Mouse (Mus musculus) frontal cortex, postnatal 36 days (tissue): ENCODE results near the gene Arl14ep.
"Not testable (repeated sequence)": the region's sequence is repeated elsewhere in the genome, so short reads cannot be mapped to it uniquely, and the experiment has no call there.

Experiments
- DNase-seq, 2 experiments: peaks; one replicate each; pipeline ENCODE4 v3.0.0; 2022; ENCODE audit warnings: low spot score in 2 of 2

Gene Arl14ep

DNA sequence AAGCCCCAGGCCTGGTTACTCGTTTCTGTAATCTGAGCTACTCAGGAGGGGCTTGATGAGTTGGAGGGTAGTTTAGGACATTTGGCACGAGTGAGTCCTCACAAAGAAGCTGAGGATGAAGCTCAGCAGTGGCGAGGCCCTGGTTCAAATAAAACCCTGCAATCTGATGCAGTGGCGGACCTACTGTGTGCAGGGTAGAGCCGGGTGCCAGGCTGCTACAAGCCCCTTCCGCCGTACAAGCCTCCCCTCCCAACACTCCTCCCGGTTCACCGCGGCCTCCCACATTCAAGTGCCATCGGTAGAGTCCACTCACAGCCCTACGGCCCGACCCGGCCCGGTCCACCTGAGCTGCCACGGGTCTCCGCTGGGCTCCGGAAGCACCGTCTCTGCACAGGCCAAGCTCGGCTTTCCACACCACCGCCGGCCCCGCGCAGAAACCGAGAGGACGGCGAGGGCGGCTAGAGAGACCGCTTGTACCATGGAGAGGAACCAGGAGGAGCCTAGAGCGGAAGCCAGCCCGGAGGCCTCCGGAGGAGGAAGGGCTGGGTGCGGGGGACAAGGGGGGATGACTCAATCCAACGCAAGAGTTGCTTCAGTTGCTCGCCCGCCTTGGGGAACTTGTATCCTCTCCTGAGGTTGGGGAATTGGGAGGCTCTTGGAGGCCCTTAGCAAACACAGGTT lies at the start of gene Arl14ep:
TSS of gene Arl14ep (minus strand) at position 466 of the 681 bp plus-strand sequence.
- DNase-seq: peak; percentile 85 to 89

DNA sequence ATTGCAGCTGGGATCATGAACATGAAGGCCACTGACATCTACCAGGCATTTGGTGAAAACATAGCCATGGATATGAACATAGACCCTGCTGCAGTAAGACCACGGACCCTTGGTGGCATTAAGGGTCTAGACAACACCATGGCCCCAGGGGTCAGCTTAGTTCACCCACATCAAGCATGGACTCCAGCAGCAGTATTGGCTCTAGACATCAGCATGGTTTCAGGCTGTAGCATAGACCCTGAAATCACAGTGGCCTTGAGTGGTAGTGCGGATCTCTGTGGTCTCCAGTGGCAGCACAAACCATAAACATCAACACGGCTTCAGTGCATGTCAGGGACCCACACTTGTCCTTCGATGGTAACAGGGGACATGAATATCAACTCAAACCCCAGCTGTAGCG lies 48.5 kb upstream of the Arl14ep start:
- no peak for DNase-seq

DNA sequence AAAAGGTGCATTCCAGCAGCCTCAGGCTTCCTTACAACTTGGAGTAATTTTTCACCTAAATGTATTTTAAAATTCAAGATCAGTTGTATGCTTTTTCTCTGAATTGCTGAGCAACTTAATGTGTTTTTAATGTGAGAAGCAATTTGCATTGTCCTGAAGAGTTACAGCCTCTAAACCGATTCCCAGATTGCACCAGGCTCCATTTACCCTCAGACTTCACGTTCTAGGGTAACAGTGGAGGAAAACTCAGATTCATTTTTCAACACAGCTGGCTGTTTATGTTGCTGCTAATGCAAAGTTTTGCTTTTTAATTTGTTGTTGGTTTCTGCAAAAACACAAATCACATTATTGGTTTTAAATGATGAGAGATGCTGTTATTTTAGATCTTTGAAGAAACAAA lies 45.1 kb upstream of the Arl14ep start:
- no peak for DNase-seq

DNA sequence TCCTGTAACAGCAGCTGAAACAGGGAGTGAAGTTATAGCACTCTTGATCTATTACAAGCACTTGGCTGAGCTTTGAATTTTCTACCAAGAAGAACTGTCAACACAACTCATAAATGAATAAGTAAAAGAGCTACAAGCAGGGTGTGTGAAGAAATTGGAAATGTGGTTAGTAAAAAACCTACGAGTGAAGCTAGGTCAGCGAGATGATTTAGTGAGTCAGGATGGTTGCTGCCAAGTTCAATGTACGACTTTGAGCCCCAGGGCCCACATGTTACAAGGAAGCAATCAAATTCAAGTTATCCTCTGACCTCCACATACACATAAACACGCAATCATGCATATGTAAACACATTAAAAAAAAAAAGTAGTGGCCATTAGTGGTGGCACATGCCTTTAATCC lies 38.9 kb upstream of the Arl14ep start:
- no peak for DNase-seq

DNA sequence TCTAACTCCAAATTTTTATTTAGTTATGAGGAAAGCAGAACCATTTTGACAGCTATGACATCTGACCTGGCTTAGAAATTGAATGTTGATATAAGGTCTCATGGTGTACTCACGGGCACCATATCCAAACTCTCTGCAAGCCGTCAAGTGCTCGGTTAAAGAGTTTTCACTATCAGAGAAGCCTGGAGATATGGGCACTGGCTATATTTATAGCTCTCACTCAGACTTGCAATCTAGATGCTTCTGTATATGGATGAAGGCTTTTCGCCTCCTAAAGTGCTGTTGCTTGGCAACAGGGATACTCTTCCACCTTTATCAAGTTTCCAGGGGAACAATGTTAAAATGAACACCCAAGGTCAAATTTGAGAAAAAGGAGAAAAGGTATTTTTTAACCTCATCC lies 38.1 kb upstream of the Arl14ep start:
- no peak for DNase-seq

DNA sequence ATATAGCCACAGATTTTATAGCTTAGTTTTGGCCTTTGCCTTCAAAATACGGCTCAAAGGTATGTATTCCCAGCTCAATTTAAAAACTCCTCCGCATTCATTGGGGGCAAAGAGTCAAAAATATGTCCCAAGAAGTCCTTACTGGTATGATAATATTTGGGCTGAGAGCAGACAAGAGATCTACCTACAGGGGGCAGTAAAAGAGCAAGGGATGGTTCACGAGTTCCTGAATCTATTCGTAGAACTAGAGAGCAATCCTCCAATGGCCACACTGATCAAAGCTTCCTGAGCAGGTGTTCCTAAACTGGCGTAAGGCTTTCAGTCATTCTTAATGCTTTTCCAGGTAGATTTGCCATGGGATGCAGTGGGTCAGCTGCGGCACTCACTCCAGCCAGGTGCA lies 35.9 kb upstream of the Arl14ep start:
- peak; percentile 2 to 22 for DNase-seq

DNA sequence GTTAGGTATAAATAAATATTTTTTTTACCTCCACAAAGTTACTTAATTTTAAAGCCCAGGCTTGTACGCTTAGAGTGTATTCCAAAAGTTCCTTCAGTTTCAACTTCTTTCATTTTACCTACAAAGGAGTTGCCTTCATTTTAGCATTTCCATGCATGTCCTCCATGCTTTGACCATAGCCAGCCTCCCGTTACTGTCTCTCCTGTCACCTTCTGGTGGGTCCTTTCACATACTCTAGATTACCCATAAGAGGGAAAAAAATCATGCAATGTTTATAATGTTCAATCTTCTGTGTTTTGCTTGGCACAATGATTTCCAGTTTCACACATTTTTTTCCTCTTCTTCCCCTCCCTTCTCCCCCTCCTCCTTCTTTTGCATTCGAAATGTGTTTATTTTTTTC lies 32.2 kb upstream of the Arl14ep start:
- DNase-seq: no peak

DNA sequence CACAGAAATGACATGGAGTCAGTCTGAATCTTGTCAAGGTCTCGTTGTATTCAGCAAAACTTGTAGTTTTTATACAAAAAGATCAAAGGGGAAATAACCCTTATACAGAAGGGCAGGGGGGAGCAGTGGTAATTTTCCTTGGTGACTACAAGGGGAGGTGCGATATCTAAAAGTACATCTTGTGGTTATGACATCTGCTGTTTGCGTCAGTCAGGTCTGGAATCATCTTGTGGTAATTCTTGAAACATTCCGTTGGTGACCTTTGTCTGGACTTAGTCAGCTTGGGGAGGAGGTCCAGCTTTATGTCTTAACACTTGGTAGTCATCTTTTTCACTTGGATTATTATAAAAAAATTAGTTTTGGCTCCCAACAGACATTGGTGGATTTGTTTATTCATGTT lies 31.7 kb upstream of the Arl14ep start:
- not testable (repeated sequence) for DNase-seq

DNA sequence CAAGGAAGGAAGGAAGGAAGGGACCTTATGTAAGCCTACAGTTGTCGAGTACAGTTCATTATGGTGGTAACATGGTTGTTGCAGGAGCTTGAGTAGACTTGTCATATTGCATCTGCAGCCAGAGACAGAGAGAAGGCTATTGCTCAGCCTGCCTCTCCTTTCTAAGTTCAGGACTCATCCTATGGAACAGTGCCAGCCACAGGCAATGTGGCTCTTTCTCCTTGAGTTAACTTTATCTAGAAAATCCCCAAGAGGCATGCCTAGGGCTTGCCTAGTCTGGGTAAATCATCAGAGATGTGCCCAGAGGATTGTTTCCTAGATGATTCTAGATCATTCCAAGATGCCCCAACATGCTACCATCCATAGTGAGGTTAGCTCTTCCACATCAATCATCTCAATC lies 17.0 kb upstream of the Arl14ep start:
- no peak for DNase-seq

DNA sequence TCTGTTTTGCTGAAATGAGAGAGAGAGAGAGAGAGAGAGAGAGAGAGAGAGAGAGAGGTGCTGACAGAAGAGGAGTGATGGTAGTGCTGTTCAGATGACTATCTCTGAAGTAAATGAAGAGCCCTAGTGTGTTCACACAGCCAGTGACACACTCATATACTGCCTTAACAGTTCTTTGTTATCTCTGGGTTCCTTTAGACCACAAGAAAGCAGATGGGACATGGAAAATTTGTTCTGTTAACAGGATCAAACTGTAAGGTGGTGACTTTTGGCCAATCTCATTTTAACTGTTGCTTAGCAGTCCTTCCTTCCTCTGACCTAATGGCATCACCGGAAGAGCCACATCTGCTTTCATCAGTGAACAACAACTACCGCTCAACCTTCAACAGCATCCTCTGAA lies 10.7 kb upstream of the Arl14ep start:
- DNase-seq: no peak

DNA sequence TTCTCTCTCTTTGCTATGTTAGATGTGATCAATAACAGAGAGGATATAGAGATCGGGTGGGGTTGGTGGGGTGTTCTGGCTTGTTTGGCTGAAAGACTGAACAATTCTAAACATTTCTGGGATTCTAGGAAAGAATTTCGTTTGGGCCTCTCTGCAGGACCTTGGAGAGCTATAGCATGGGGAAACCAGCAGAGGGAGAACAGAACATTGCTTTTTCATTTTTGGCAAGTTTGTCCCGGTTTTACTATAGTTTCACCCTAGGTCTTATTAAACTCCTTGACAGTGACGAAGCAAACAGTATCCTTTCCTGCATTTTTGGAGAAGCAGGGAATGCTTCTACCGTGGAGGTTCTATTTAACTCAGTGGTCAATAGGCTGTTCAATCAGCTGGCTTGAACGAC lies 8.3 kb upstream of the Arl14ep start:
- peak in 1 of 2 experiments; percentile 24 for DNase-seq

DNA sequence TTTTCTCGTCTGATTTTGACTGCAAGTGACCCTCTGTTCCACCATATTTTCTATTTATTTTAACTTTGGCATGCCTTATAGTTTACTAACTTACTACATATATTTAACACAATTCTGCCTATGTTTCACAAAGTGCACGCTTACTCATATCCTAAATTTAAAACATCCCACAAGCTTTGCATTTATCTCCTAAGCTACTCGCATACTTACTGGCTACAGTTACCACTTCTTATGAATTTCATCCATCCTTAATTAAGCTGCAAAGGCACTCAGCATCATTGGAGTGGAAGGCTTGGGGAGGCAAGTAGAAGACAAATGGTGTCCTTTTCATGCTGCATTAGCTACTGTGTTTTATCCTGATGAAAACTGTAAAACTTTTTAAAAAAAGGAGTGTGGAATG lies 2.2 kb upstream of the Arl14ep start:
- no peak for DNase-seq

DNA sequence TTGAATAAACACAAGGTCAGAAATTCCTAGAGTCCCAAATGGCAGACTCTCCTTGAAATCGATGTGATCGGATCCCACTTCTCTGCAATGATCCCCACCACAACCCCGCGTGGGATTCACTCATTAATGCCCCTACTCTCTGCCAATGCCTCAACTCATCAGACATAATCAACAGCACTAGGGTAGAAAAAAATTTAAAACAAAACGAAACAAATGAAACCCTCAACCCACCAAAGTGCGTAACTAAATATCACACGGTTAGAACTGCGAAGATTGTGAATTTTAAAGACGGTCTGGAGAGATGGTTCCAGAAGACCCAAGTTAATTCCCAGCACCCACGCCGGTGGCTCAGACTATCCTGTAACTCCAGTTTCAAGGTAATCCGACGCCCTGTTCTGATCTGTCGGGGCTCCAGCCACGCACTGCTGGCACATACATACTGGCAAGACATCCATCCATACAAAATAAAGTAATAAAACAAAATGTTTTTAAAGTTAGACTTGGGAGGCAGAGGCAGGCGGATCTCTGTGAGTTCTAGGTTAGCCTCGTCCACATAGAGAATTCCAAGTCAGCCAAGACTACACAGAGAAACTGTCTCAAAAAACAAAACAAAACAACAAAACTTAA lies 779 bp downstream of the Arl14ep start:
- DNase-seq: no peak

DNA sequence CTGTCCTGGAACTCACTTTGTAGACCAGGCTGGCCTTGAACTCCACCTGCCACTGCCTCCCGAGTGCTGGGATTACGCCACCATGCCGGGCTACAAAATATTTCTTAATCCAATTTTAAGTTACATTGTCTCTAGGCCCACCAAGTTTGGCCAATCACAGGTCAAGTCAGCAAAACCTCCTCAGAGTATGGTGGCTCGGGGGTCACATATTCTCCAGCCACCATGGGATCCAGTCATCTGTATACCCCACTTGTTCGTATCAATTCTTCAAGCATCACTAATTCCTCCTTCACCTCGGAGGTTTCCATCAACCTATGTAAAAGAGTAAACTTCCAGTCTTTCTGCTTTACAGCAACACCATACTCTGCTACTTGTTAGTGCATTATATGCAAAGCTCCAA lies 1.4 kb downstream of the Arl14ep start:
- no peak for DNase-seq

DNA sequence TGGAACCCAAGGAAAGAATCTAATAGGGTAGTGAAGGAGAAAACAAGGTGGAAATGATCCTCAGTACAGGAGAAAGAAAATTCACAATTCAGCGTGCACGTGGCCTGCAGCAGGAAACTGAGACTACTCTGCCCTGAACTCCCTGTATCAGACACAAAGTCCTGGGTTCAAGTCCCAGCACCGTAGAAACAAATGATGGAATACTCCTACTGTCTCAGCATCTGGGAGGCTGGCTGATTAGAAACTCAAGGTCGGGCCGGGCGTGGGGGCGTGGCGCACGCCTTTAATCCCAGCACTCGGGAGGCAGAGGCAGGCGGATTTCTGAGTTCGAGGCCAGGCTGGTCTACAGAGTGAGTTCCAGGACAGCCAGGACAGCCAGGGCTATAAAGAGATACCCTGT lies 3.3 kb downstream of the Arl14ep start:
- no peak for DNase-seq

DNA sequence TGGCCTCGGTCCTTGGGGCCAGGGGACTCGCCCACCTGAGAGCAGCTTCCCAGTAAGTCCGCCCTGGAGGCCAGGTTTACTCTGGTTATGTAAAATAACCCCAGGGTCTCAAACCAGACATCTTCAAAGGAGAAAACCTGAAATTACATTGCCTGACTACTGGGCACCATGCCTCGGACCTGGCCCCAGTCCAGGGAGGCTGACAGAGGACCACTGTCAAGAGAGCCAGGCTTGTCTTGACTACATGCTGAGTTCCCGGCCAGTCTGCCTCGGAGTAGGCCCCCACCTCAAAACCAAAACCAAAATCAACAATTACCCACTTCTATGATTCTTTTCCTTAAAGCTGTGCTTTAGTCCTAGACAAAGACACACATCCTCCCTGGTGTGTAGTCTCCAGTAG lies 5.9 kb downstream of the Arl14ep start:
- DNase-seq: no peak

DNA sequence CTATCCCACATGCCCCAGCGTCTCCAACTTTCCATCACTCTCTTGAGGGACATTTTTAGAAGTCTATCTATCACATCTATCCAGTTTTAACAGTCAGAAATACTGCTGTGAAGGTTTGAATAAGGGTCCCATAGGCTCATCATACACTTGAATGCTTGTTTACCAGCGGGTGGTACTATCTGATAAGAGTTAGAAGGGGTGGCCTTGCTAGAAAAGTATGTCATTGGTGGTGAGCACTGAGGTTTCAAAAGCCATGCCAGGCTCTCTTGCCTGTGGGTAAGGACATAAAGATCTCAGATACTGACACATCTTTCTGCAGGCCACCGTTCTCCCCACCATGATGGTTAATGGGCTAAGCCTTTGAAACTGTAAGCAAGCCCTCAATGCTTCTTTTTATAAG lies 10.7 kb downstream of the Arl14ep start:
- DNase-seq: no peak

DNA sequence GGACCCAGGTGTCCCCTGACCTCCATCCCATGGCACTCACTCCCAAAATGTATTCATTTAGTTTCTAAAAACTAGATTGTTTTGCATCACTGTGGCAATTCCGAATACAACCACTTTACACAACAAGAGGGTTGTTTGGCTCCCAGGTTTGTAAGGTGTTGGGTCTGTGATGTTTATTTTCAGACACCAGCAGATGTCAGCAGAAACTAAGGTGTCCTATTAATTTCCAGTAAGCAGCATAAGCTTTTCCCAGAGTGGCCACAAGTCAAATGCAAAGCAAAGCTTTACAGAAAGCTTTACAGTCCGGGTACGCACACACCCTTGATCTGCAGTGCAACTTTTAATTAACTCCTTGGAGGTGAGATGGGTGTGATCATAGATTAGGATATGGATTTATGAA lies 12.6 kb downstream of the Arl14ep start:
- DNase-seq: no peak

DNA sequence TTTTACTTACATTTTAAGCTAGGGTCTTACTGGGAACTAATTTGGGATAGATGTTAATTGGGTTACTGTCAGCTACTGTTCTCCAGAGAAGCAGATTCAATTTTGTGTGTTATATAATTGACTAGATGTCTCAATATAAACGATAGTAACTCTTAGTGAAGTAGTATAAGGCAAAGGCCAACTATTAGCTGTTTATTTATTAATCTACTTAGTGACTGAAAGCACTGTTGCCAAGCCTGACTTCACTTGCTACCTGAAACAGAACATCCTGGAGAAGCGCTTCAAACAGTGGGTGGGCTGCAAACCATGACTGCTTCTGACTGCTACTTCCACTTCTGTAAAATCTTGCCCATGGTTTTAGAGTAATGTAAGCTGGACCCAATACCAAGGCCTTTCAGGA lies 13.2 kb downstream of the Arl14ep start:
- no peak for DNase-seq

DNA sequence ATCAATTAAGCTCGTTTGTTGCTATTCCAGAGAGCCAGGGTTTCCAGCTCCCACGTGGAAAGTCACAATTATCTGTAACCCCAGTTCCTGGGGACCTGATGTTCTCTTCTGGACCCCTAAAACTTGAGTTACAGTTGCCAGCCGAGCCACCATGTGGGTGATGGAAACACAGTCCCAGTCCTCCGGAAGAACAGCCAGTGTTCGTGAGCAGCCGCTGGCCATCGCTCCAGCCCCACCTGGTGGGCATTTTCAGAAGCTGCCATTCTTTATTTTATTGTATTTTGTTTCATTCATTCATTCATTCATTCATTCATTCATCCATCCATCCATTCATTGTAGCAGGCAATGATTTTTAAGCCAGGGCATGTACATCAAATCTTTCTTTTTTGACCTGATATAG lies 14.0 kb downstream of the Arl14ep start:
- DNase-seq: no peak

DNA sequence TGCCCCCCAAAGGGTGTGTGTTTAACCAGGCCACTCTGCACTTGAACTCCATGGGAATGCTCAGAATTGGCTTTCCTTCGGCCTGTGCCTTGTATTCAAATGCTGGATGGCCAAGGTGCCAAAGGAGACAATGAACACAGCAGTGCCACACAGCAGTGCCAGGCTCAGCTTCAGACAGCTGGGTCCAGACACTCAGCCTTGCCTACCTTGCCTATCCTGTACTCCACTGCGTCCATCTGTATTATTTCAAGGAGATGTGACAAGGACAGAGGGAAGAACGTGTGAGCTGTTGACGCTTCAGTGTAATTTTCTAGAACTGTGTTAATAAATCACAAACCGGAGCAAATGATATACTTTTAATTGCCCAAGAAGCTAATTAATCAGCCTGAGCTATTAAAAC lies 14.8 kb downstream of the Arl14ep start:
- no peak for DNase-seq

DNA sequence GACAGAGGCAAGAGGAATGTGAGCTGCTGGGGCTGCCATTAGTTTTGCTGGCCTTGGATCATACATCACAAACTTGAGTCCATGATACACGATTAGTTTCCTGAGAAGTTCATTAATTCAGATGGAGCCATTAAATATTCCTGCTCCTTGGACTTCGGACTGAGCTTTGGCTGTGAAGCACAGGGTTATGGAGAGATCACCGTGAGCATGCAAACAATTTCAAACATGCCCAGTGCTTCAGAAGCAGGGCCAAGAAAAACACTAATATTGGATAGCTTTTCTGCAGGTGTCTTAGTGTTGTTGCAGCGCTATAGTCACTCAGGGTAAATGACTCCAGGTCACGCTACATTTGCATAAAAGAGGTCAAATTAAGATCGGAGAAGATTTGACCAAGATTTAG lies 15.3 kb downstream of the Arl14ep start:
- DNase-seq: no peak

DNA sequence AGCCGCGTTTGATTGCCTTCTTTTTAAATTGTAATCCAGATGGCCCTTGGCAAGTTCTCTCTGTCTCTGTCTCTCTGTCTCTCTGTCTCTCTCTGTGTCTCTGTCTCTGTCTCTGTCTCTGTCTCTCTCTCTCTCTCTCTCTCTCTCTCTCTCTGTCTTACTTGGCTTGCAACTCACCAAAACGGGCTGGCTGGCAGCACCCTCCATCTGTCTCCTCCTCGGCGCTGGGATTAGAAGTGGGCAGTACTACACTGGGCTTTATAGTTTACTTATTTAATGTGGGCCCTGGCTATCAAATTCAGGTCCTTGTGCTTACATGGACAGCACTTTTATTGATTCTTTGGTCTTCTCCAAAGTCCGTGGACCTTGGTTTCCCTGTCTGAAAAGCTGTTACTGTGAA lies 18.1 kb downstream of the Arl14ep start:
- no peak for DNase-seq

DNA sequence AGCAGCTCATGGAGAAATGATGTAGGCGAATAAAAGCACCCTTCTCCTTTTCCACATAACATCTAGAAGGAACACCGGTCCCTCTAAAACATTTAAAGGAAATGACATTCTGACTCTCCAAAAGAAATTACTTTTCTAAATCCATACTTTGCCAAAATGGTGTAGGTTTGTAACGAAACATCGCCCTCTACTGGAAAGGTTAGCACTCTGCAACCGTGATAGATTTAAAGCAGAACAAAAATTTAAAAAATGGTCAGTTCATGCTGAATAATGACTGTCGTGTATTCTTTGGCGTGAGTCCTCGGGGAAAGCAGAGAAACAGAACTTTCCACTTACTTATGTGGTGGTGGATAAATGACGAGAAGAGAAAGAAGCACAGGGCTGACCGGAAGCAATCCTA lies 18.6 kb downstream of the Arl14ep start:
- DNase-seq: peak in 1 of 2 experiments; percentile 59
